Mouse (Mus musculus) CH12.LX (cell line): ENCODE measurements around the gene Vrtn. TPM values are rescaled to one million over a fixed set of nuclear protein-coding genes. Genes with fewer than 3 reads are reported as not detected.

ENCODE experiments used
- DNase-seq: peaks from one replicate; pipeline ENCODE4 v3.0.0-alpha.2; 2013; ENCODE audit errors: extremely low read depth
- H3K27ac ChIP-seq: 2 replicates; pipeline ENCODE4 v1.5.1; 2012; ENCODE audit warnings: low read depth, mild to moderate bottlenecking, control low read depth, moderate library complexity; ENCODE audit not compliant: insufficient read depth
- H3K27me3 ChIP-seq: replicated peaks from 2 replicates; pipeline ENCODE3; 2012; ENCODE audit warnings: inconsistent platforms
- H3K36me3 ChIP-seq, 2 experiments: replicated peaks in 1 of 2; 2 replicates each; pipeline versions ENCODE3 to v1.6.1; 2012; ENCODE audit warnings: inconsistent platforms in 1 of 2, low read length in 1 of 2, mild to moderate bottlenecking in 1 of 2, mixed read lengths in 1 of 2, moderate library complexity in 1 of 2; ENCODE audit not compliant: control insufficient read depth in 1 of 2, insufficient read depth in 1 of 2
- H3K4me1 ChIP-seq, 2 experiments: 2 replicates each; pipeline ENCODE4 v1.6.1; 2012; ENCODE audit warnings: inconsistent platforms in 1 of 2, moderate library complexity in 1 of 2; ENCODE audit not compliant: insufficient read depth in 2 of 2, control insufficient read depth in 1 of 2
- H3K4me2 ChIP-seq: 2 replicates; pipeline ENCODE4 v1.6.1; 2012; ENCODE audit warnings: low read depth, mild to moderate bottlenecking, control low read depth; ENCODE audit not compliant: poor library complexity, insufficient read depth, severe bottlenecking
- H3K4me3 ChIP-seq, 3 experiments: fragments of 150-350 bp in 1 of 3; sonication (generic) in 1 of 3; replicated peaks in 1 of 3; 2 replicates each; pipeline versions ENCODE3 to v1.5.1; 2011 to 2012; ENCODE audit warnings: low read depth in 2 of 3, low read length in 2 of 3, mild to moderate bottlenecking in 2 of 3, moderate library complexity in 2 of 3, control low read depth in 1 of 3, improper control_type of control experiment in 1 of 3, inconsistent platforms in 1 of 3, mixed read lengths in 1 of 3; ENCODE audit not compliant: poor library complexity in 1 of 3
- H3K79me2 ChIP-seq: replicated peaks from 2 replicates; pipeline ENCODE4 v1.6.1; 2012; ENCODE audit warnings: mild to moderate bottlenecking, moderate library complexity; ENCODE audit not compliant: control insufficient read depth, poor library complexity, insufficient read depth, severe bottlenecking; ENCODE audit errors: extremely low read depth
- H3K9ac ChIP-seq: 2 replicates; pipeline ENCODE4 v1.6.1; 2012; ENCODE audit warnings: low read depth, mild to moderate bottlenecking, control low read depth, moderate library complexity; ENCODE audit not compliant: insufficient read depth
- H3K9me3 ChIP-seq: replicated peaks from 2 replicates; pipeline ENCODE3; 2012; ENCODE audit warnings: low read length, inconsistent platforms, mixed read lengths
- CHD1 ChIP-seq: IDR thresholded peaks from 2 replicates; pipeline ENCODE4 v1.6.1; 2012; ENCODE audit warnings: low read depth, low read length, improper control_type of control experiment, inconsistent platforms
- CTCF ChIP-seq, 2 experiments: IDR thresholded peaks in 1 of 2; conservative IDR thresholded peaks in 1 of 2; 2 replicates each; pipeline ENCODE4 v1.5.1; 2011 to 2012; ENCODE audit warnings: low read depth in 2 of 2, low read length in 2 of 2, improper control_type of control experiment in 1 of 2, inconsistent platforms in 1 of 2, mild to moderate bottlenecking in 1 of 2, moderate library complexity in 1 of 2
- E2F4 ChIP-seq: IDR thresholded peaks from 2 replicates; pipeline ENCODE4 v1.6.1; 2011; ENCODE audit warnings: low read depth, low read length, improper control_type of control experiment; ENCODE audit not compliant: insufficient replicate concordance
- ETS1 ChIP-seq: conservative IDR thresholded peaks from 2 replicates; pipeline ENCODE4 v1.6.1; 2012; ENCODE audit warnings: low read depth, mild to moderate bottlenecking, inconsistent platforms, low read length, improper control_type of control experiment, moderate library complexity
- GABPA ChIP-seq: IDR thresholded peaks from 2 replicates; pipeline ENCODE4 v1.6.1; 2012; ENCODE audit warnings: low read depth, low read length, improper control_type of control experiment, inconsistent platforms; ENCODE audit not compliant: insufficient replicate concordance
- HCFC1 ChIP-seq: IDR thresholded peaks from 2 replicates; pipeline ENCODE4 v1.6.1; 2012; ENCODE audit warnings: low read depth, mild to moderate bottlenecking, inconsistent platforms, low read length, improper control_type of control experiment
- IRF4 ChIP-seq: IDR thresholded peaks from 2 replicates; pipeline ENCODE4 v1.6.1; 2014; ENCODE audit warnings: low read depth, mild to moderate bottlenecking, inconsistent platforms, low read length, improper control_type of control experiment
- JUN ChIP-seq: IDR thresholded peaks from 2 replicates; pipeline ENCODE4 v1.6.1; 2011; ENCODE audit warnings: low read depth, mild to moderate bottlenecking, low read length, improper control_type of control experiment, moderate library complexity; ENCODE audit not compliant: insufficient read depth
- KAT2A ChIP-seq: IDR thresholded peaks from 2 replicates; pipeline ENCODE4 v1.6.1; 2012; ENCODE audit warnings: low read length, improper control_type of control experiment, inconsistent platforms; ENCODE audit not compliant: insufficient replicate concordance
- MAFK ChIP-seq: IDR thresholded peaks from 2 replicates; pipeline ENCODE4 v1.6.1; 2011; ENCODE audit warnings: low read length, improper control_type of control experiment; ENCODE audit not compliant: insufficient replicate concordance
- MAX ChIP-seq: IDR thresholded peaks from 2 replicates; pipeline ENCODE4 v1.6.1; 2011; ENCODE audit warnings: low read length, improper control_type of control experiment
- MAZ ChIP-seq: IDR thresholded peaks from 2 replicates; pipeline ENCODE4 v1.6.1; 2012; ENCODE audit warnings: low read depth, mild to moderate bottlenecking, inconsistent platforms, low read length, improper control_type of control experiment, moderate library complexity
- MYC ChIP-seq: IDR thresholded peaks from 2 replicates; pipeline ENCODE4 v1.6.1; 2011; ENCODE audit warnings: low read depth, mild to moderate bottlenecking, improper control_type of control experiment, low read length
- POLR2AphosphoS2 ChIP-seq: IDR thresholded peaks from 2 replicates; pipeline ENCODE4 v1.6.1; 2011; ENCODE audit warnings: low read depth, low read length, improper control_type of control experiment
- TBP ChIP-seq: conservative IDR thresholded peaks from 2 replicates; pipeline ENCODE4 v1.6.1; 2011; ENCODE audit warnings: low read depth, low read length, improper control_type of control experiment
- TCF12 ChIP-seq: IDR thresholded peaks from 2 replicates; pipeline ENCODE4 v1.6.1; 2014; ENCODE audit warnings: low read depth, mild to moderate bottlenecking, inconsistent platforms, low read length, improper control_type of control experiment
- UBTF ChIP-seq: IDR thresholded peaks from 2 replicates; pipeline ENCODE4 v1.6.1; 2012; ENCODE audit warnings: low read depth, mild to moderate bottlenecking, inconsistent platforms, low read length, improper control_type of control experiment, moderate library complexity
- ZKSCAN1 ChIP-seq: IDR thresholded peaks from 2 replicates; pipeline ENCODE4 v1.6.1; 2012; ENCODE audit warnings: low read depth, inconsistent platforms, low read length, improper control_type of control experiment, borderline replicate concordance
- ZNF384 ChIP-seq: IDR thresholded peaks from 2 replicates; pipeline ENCODE4 v1.6.1; 2012; ENCODE audit warnings: low read depth, low read length, improper control_type of control experiment, inconsistent platforms
- dilution Hi-C: fragments of 300-500 bp; cut with MboI; formaldehyde crosslinking; loops from 2 replicates; pipeline ENCODE4 v1.14.3; 2020; ENCODE audit warnings: low sequenced_read_pairs; ENCODE audit not compliant: extremely low pct_unique_long_range_greater_than_20kb, extremely low pct_ligation_motif_present
- in situ Hi-C: fragments of 300-500 bp; cut with MboI; formaldehyde crosslinking; loops from 3 replicates; pipeline ENCODE4 v1.14.3; 2019; ENCODE audit warnings: low sequenced_read_pairs, low pct_ligation_motif_present, low pct_unique_long_range_greater_than_20kb, mixed read lengths
- polyA plus RNA-seq: library from polyadenylated mRNA; unstranded; fragments of >175 nt; gene quantifications from 2 replicates; pipeline ENCODE4 v1.2.1, GENCODE M21; 2012; ENCODE audit warnings: low read depth; ENCODE audit not compliant: insufficient read length
- total RNA-seq, 2 experiments: library from RNA; depleted of rRNA; stranded (reverse); fragments of 300-350 nt in 1 of 2; fragments of >200 nt in 1 of 2; gene quantifications; 2 replicates each; pipeline ENCODE4 v1.2.3; 2012 to 2014

Gene Vrtn
- total and polyA plus RNA-seq, 3 experiments, result not detected

DNA sequence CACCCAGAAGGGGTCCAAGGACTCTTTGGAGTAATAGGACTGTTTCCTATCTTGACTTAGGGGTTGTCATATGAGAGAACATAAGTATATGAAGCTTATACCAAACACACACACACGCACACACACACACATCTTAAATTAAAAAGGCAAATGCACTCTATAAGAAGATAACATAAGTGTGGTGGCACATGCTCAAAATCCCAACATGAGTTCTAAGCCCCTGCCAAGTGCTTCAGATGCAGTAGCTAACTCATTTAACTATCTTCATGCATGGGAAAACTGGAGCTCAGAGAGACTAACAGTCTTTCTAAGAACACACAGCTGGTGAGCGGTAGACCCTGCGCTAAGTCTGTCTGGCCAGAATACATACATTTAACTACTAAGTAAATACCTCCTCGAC lies 46.7 kb downstream of the Vrtn start:
- no peaks in the 10 kb centered on the region for H3K79me2 ChIP-seq
- H3K9me3 ChIP-seq, result no peaks in the 10 kb centered on the region
- peaks cover 12 to 29% of the 10 kb centered on the region in 2 experiments for H3K4me1 ChIP-seq
- dilution Hi-C loops (no loop called here), in situ Hi-C loops (no loop called here)
- H3K4me2 ChIP-seq, result no peak overlapping the region
- H3K27ac ChIP-seq, result no peak overlapping the region
- no peaks in the 10 kb centered on the region for H3K36me3 ChIP-seq
- no peaks in the 10 kb centered on the region for H3K27me3 ChIP-seq
- no peak overlapping the region for H3K9ac ChIP-seq
- DNase-seq, result no peak
- H3K4me3 ChIP-seq, result no peak overlapping the region
- TF ChIP-seq IRF4 (no peak), TBP (no peak), UBTF (no peak), CTCF (conservative IDR thresholded peaks at IDR 0.05 in 1 of 2, IDR thresholded peaks at IDR 0.05 in 1 of 2; ENCODE audit: low read depth in 2 of 2, low read length in 2 of 2) (no peak)

DNA sequence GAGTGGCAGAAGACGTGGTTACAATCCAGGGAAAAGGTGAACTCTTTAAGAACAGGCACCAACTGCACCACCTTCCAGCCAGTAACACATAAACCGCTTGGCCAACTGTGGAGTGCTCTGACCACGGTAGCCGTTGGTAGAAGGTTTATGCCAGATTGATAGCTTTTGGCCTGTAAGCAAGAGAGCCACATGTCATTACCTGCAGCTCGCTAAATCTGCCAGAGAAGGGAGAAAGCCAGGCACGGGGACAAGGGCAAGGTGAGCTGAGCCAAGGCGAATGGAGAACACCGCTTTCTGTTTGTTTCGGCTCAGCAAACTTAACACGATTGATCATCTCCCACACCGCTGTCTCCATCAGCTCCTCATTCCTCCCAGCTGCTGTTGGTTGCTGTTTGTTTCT lies 48.2 kb downstream of the Vrtn start:
- Histone ChIP-seq H3K27ac (no peak overlapping the region), H3K79me2 (no peaks in the 10 kb centered on the region), H3K4me3 (no peak overlapping the region), H3K27me3 (no peaks in the 10 kb centered on the region), H3K36me3 (no peaks in the 10 kb centered on the region), H3K9ac (no peak overlapping the region), H3K4me2 (no peak overlapping the region), H3K4me1 (peaks cover 12 to 31% of the 10 kb centered on the region in 2 experiments), H3K9me3 (no peaks in the 10 kb centered on the region)
- TF ChIP-seq MYC, result no peak
- TF ChIP-seq GABPA, result no peak
- no peak for TF ChIP-seq ZNF384
- TF ChIP-seq MAFK, result no peak
- TF ChIP-seq E2F4, result no peak
- TF ChIP-seq ETS1, result no peak
- TF ChIP-seq TCF12, result no peak
- TF ChIP-seq ZKSCAN1, result no peak
- no peak for TF ChIP-seq POLR2AphosphoS2
- no peak for TF ChIP-seq CHD1
- TF ChIP-seq HCFC1, result no peak
- no peak for TF ChIP-seq MAX
- TF ChIP-seq JUN, result no peak
- TF ChIP-seq KAT2A, result no peak
- no peak for TF ChIP-seq CTCF (conservative IDR thresholded peaks at IDR 0.05 in 1 of 2, IDR thresholded peaks at IDR 0.05 in 1 of 2; ENCODE audit: low read depth in 2 of 2, low read length in 2 of 2)
- TF ChIP-seq MAZ, result no peak
- in situ Hi-C loops, result no loop called here
- dilution Hi-C loops, result no loop called here
- no peak for DNase-seq
